Mouse (Mus musculus): Measurements from ENCODE around the gene Tnfaip8l1. TPM values are rescaled to one million over a fixed set of nuclear protein-coding genes. Genes with fewer than 3 reads are reported as not detected.

The Tnfaip8l1 gene
- 7.9 and 9.2 TPM in 2 replicates for polyA plus RNA-seq (2015; fragmentation: Nextera tagmentation; extraction: Ambion mirVana)

- H3K9ac ChIP-seq = peak within 1 kb of the TSS; percentile 72
- under 1% methylated on average over 30 of the region's 30 CpGs for WGBS
- peaks cover 22% of the 10 kb centered on the region for H3K4me1 ChIP-seq (replicated peaks)
- H3K4me3 ChIP-seq = peak within 1 kb of the TSS; percentile 48
- no peaks in the 10 kb centered on the region for H3K9me3 ChIP-seq
- peaks cover 37% of the 10 kb centered on the region for H3K27me3 ChIP-seq
- peak within 1 kb of the TSS; percentile 68 for H3K4me2 ChIP-seq
- H3K36me3 ChIP-seq = no peaks in the 10 kb centered on the region
- H3K27ac ChIP-seq = no peak within 1 kb of the TSS
- peak; percentile 96 for ATAC-seq (ENCODE audit: low FRiP score)
Observed at GRCm38 (mm10) chr17:56162231-56162774, at the start of gene Tnfaip8l1. Gene Tnfaip8l1 (plus strand): TSS chr17:56162477.

- no peak for ATAC-seq (ENCODE audit: low FRiP score)
- peaks cover 20% of the 10 kb centered on the region for H3K4me1 ChIP-seq (replicated peaks)
- peaks cover 26% of the 10 kb centered on the region for H3K27me3 ChIP-seq
- H3K4me2 ChIP-seq = no peak overlapping the region
- no peak overlapping the region; the same call in 1 of the 2 replicates for H3K27ac ChIP-seq
- H3K9me3 ChIP-seq = no peaks in the 10 kb centered on the region
- peaks cover 4% of the 10 kb centered on the region for H3K36me3 ChIP-seq
- H3K4me3 ChIP-seq = no peak overlapping the region
- WGBS = 54% methylated on average over 3 of the region's 3 CpGs
- H3K9ac ChIP-seq = peak overlapping the region; percentile 13; the same call in 1 of the 2 replicates
Observed at GRCm38 (mm10) chr17:56112743-56113142, 49.5 kb upstream of the Tnfaip8l1 start.

- no peaks in the 10 kb centered on the region for H3K36me3 ChIP-seq
- no peaks in the 10 kb centered on the region for H3K9me3 ChIP-seq
- 79% methylated on average over 10 of the region's 10 CpGs for WGBS
- H3K27ac ChIP-seq = no peak overlapping the region
- H3K4me2 ChIP-seq = no peak overlapping the region
- H3K27me3 ChIP-seq = peaks cover 58% of the 10 kb centered on the region
- no peak overlapping the region for H3K4me3 ChIP-seq
- H3K4me1 ChIP-seq (replicated peaks) = peaks cover 24% of the 10 kb centered on the region
- ATAC-seq (ENCODE audit: low FRiP score) = no peak
- H3K9ac ChIP-seq = no peak overlapping the region
Observed at GRCm38 (mm10) chr17:56116193-56116592, 46.1 kb upstream of the Tnfaip8l1 start.

GRCm38 (mm10) chr17:56117251-56117710, 45.0 kb upstream of the Tnfaip8l1 start, which contains the start of gene Plin5:
Gene Plin5 (minus strand): TSS chr17:56117596.
- H3K27me3 ChIP-seq = peaks cover 69% of the 10 kb centered on the region
- WGBS = under 1% methylated on average over 27 of the region's 27 CpGs

GRCm38 (mm10) chr17:56119431-56119830, 42.8 kb upstream of the Tnfaip8l1 start:
- Histone ChIP-seq H3K27me3 (peaks cover 91% of the 10 kb centered on the region), H3K4me3 (no peak overlapping the region), H3K4me1 (replicated peaks) (peaks cover 23% of the 10 kb centered on the region), H3K9ac (no peak overlapping the region), H3K9me3 (peaks cover 13% of the 10 kb centered on the region), H3K27ac (no peak overlapping the region), H3K36me3 (peaks cover 23% of the 10 kb centered on the region), H3K4me2 (no peak overlapping the region)
- WGBS = 41% methylated on average over 12 of the region's 12 CpGs
- ATAC-seq (ENCODE audit: low FRiP score) = no peak

More at GRCm38 (mm10) chr17:56117251-56117710, 45.0 kb upstream of the Tnfaip8l1 start, which contains the start of gene Plin5:
- Histone ChIP-seq H3K27ac (no peak within 1 kb of the TSS), H3K36me3 (peaks cover 1% of the 10 kb centered on the region), H3K9ac (peak within 1 kb of the TSS; percentile 55; the same call in 1 of the 2 replicates), H3K4me1 (replicated peaks) (peaks cover 24% of the 10 kb centered on the region), H3K4me3 (peak within 1 kb of the TSS; percentile 30), H3K4me2 (peak within 1 kb of the TSS; percentile 58), H3K9me3 (peaks cover 4% of the 10 kb centered on the region)
- ATAC-seq (ENCODE audit: low FRiP score) = peak; percentile 43

GRCm38 (mm10) chr17:56119981-56120880, 42.0 kb upstream of the Tnfaip8l1 start:
- no peak overlapping the region for H3K27ac ChIP-seq
- H3K9ac ChIP-seq = peak overlapping the region; percentile 46; the same call in 1 of the 2 replicates
- H3K36me3 ChIP-seq = peaks cover 29% of the 10 kb centered on the region
- 10% methylated on average over 66 of the region's 66 CpGs for WGBS
- peaks cover 13% of the 10 kb centered on the region for H3K9me3 ChIP-seq
- peaks cover 26% of the 10 kb centered on the region for H3K4me1 ChIP-seq (replicated peaks)
- 0 out of 2 replicates have a peak overlapping the region, but pooled peaks have one; percentile 2 for H3K4me2 ChIP-seq
- no peak for ATAC-seq (ENCODE audit: low FRiP score)
- H3K4me3 ChIP-seq = no peak overlapping the region
- H3K27me3 ChIP-seq = peaks cover 95% of the 10 kb centered on the region

- H3K36me3 ChIP-seq = peaks cover 43% of the 10 kb centered on the region
- WGBS = 64% methylated on average over 2 of the region's 2 CpGs
- peaks cover 95% of the 10 kb centered on the region for H3K27me3 ChIP-seq
Observed at GRCm38 (mm10) chr17:56121826-56122225, 40.5 kb upstream of the Tnfaip8l1 start, which contains the start of gene Lrg1. Gene Lrg1 (minus strand): TSS chr17:56122001.

GRCm38 (mm10) chr17:56123161-56123560, 39.1 kb upstream of the Tnfaip8l1 start:
- Histone ChIP-seq H3K4me3 (no peak overlapping the region), H3K4me2 (no peak overlapping the region), H3K4me1 (replicated peaks) (peaks cover 19% of the 10 kb centered on the region; the same call in 1 of the 2 replicates), H3K9me3 (peaks cover 13% of the 10 kb centered on the region), H3K27ac (no peak overlapping the region), H3K36me3 (peaks cover 57% of the 10 kb centered on the region), H3K9ac (no peak overlapping the region), H3K27me3 (peaks cover 97% of the 10 kb centered on the region)
- no peak for ATAC-seq (ENCODE audit: low FRiP score)
- WGBS = 93% methylated on average over 12 of the region's 12 CpGs

More at GRCm38 (mm10) chr17:56121826-56122225, 40.5 kb upstream of the Tnfaip8l1 start, which contains the start of gene Lrg1:
- no peak for ATAC-seq (ENCODE audit: low FRiP score)
- H3K9me3 ChIP-seq = peaks cover 13% of the 10 kb centered on the region
- peaks cover 26% of the 10 kb centered on the region for H3K4me1 ChIP-seq (replicated peaks)
- no peak within 1 kb of the TSS for H3K4me2 ChIP-seq
- H3K4me3 ChIP-seq = no peak within 1 kb of the TSS; the same call in 1 of the 2 replicates
- no peak within 1 kb of the TSS for H3K9ac ChIP-seq
- H3K27ac ChIP-seq = no peak within 1 kb of the TSS

GRCm38 (mm10) chr17:56123681-56124340, 38.5 kb upstream of the Tnfaip8l1 start:
- 44% methylated on average over 56 of the region's 59 CpGs for WGBS
- Histone ChIP-seq H3K4me1 (replicated peaks) (peaks cover 19% of the 10 kb centered on the region; the same call in 1 of the 2 replicates), H3K9me3 (peaks cover 13% of the 10 kb centered on the region), H3K4me2 (peak overlapping the region; percentile 40), H3K4me3 (peak overlapping the region; percentile 21; the same call in 1 of the 2 replicates), H3K9ac (no peak overlapping the region), H3K27me3 (peaks cover 91% of the 10 kb centered on the region), H3K27ac (no peak overlapping the region), H3K36me3 (peaks cover 63% of the 10 kb centered on the region)
- no peak for ATAC-seq (ENCODE audit: low FRiP score)

- no peak for ATAC-seq (ENCODE audit: low FRiP score)
- Histone ChIP-seq H3K9ac (no peak overlapping the region; the same call in 1 of the 2 replicates), H3K4me3 (peak overlapping the region; percentile 21), H3K27ac (no peak overlapping the region), H3K9me3 (peaks cover 13% of the 10 kb centered on the region), H3K4me1 (replicated peaks) (peaks cover 18% of the 10 kb centered on the region; the same call in 1 of the 2 replicates), H3K36me3 (peaks cover 71% of the 10 kb centered on the region), H3K4me2 (peak overlapping the region; percentile 40), H3K27me3 (peaks cover 83% of the 10 kb centered on the region)
- 9% methylated on average over 59 of the region's 59 CpGs for WGBS
Observed at GRCm38 (mm10) chr17:56124377-56125275, 37.7 kb upstream of the Tnfaip8l1 start.

GRCm38 (mm10) chr17:56125276-56125630, 37.0 kb upstream of the Tnfaip8l1 start:
- H3K4me1 ChIP-seq (replicated peaks) = peaks cover 12% of the 10 kb centered on the region; the same call in 1 of the 2 replicates
- H3K4me2 ChIP-seq = no peak overlapping the region
- 90% methylated on average over 4 of the region's 4 CpGs for WGBS
- no peak for ATAC-seq (ENCODE audit: low FRiP score)
- H3K27me3 ChIP-seq = peaks cover 77% of the 10 kb centered on the region
- no peak overlapping the region for H3K27ac ChIP-seq
- no peak overlapping the region for H3K9ac ChIP-seq
- no peak overlapping the region for H3K4me3 ChIP-seq
- H3K9me3 ChIP-seq = peaks cover 13% of the 10 kb centered on the region
- H3K36me3 ChIP-seq = peaks cover 78% of the 10 kb centered on the region
